Mouse (Mus musculus) cortical plate, adult 2 months (tissue): ENCODE data around the gene Rilp. TPM values are rescaled to one million over a fixed set of nuclear protein-coding genes. Genes with fewer than 3 reads are reported as not detected.

ENCODE experiments used
- H3K27ac ChIP-seq: fragments of 200-500 bp; 2 replicates; pipeline ENCODE4 v1.5.1; 2012; ENCODE audit warnings: low read length, control low read depth, inconsistent platforms; ENCODE audit not compliant: insufficient read depth
- H3K4me1 ChIP-seq: fragments of 200-500 bp; 2 replicates; pipeline ENCODE4 v1.6.1; 2011; ENCODE audit warnings: low read length; ENCODE audit not compliant: control insufficient read depth, insufficient read depth
- H3K4me3 ChIP-seq: fragments of 200-500 bp; 2 replicates; pipeline ENCODE4 v1.5.1; 2011; ENCODE audit warnings: mild to moderate bottlenecking, low read length, control low read depth; ENCODE audit not compliant: insufficient read depth
- CTCF ChIP-seq: fragments of 200-500 bp; IDR thresholded peaks from 2 replicates; pipeline ENCODE4 v1.5.1; 2011; ENCODE audit warnings: mild to moderate bottlenecking, control low read depth, low read length; ENCODE audit not compliant: insufficient read depth; ENCODE audit errors: extremely low read depth
- POLR2A ChIP-seq: fragments of 200-500 bp; IDR thresholded peaks from 2 replicates; pipeline ENCODE4 v1.6.1; 2011; ENCODE audit warnings: mild to moderate bottlenecking, low read length, control low read depth; ENCODE audit not compliant: insufficient read depth; ENCODE audit errors: extremely low read depth
- polyA plus RNA-seq: library from polyadenylated mRNA; depleted of rRNA; stranded (reverse); fragments of >200 nt; gene quantifications from 2 replicates; pipeline ENCODE4 v1.2.3, GENCODE M21; 2012

The Rilp gene
- polyA plus RNA-seq, 1 experiment, result 2.8 TPM

DNA sequence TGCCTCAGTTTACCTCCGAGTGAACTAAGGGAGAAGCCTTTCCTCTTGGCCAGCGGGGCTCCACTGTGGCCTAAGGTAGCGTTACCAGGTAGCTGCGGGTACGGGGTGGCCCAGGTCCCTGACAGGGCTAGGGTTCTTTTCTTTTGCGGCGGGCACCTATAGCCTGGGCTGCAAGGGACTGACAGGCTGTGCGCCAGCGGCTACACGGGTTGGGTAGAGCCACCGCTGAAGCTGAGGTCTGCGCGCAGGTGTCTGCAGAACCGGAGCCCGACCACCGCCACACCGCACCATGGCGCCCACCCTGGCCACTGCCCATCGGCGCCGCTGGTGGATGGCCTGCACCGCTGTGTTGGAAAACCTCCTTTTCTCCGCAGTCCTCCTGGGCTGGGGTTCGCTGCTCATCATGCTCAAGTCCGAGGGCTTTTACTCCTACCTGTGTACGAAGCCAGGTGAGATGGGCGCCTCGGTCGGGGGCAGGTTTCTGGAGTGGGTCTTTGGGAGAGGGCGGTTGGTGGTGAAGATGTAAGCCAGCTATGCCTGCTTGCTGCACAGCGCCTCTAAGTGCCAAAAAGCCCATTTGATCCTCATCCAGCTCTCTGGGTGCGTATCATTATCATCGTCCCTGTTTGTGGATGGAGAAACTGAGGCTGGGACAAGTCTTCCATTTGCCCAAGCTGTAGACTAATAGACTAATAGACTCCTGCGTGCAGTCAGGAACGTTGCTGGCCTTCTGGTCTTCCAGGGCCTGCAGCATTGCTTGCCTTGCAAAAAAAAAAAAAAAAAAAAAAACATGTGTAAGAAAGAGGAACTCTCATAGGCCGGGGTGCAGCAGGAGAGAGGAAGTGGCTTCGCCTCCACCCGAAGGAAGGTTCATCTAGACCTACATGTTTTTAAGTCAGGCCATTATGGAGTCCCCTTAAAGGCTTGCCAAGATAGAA is 22.7 kb downstream of the Rilp start:
- Histone ChIP-seq H3K4me1 (peaks cover 7% of the 10 kb centered on the region), H3K27ac (peak overlapping the region; percentile 91), H3K4me3 (peak overlapping the region; percentile 75)
- TF ChIP-seq CTCF (no peak), POLR2A (peak; percentile 68)

DNA sequence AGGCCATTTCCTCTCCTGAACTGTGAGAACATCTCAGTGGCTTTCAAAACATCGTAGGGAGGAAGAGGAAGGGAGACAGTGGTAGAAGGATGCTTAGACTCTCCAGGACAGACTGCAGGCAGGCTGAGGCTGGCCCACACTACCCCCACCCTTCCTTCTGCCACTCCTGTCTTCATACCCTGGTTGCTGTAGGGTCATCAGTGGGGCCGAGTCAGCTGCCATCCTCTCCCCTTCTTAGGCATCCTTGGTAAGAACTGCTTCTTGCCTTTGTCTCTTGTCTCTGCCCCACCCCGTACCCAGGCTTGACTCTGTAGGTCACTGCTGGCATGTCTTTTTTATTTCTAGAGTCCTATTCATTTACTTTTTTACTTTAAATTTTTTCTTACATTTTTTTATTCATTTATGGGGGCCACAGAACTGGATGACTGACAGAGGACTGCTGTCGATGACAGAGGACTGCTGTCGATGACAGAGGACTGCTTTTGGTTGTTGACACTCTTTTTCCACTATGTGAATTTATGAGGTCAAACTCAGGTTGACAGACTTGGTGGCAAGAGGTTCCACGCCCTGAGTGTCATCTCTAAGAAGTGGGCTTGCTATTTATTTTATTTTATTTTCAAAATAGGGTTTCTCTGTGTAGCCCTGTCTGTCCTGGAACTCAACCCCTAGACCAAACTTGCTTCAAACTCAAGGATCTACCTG is 23.6 kb downstream of the Rilp start:
- H3K27ac ChIP-seq, result peak overlapping the region; percentile 72
- H3K4me3 ChIP-seq, result peak overlapping the region; percentile 75
- H3K4me1 ChIP-seq, result peaks cover 11% of the 10 kb centered on the region
- TF ChIP-seq CTCF (no peak), POLR2A (no peak)

- no peak overlapping the region for H3K4me3 ChIP-seq
- peaks cover 11% of the 10 kb centered on the region for H3K4me1 ChIP-seq
- H3K27ac ChIP-seq, result no peak overlapping the region
- TF ChIP-seq POLR2A, result no peak
- TF ChIP-seq CTCF, result no peak
Observed at GRCm38 (mm10) chr11:75534286-75535033, 24.6 kb downstream of the Rilp start.

DNA sequence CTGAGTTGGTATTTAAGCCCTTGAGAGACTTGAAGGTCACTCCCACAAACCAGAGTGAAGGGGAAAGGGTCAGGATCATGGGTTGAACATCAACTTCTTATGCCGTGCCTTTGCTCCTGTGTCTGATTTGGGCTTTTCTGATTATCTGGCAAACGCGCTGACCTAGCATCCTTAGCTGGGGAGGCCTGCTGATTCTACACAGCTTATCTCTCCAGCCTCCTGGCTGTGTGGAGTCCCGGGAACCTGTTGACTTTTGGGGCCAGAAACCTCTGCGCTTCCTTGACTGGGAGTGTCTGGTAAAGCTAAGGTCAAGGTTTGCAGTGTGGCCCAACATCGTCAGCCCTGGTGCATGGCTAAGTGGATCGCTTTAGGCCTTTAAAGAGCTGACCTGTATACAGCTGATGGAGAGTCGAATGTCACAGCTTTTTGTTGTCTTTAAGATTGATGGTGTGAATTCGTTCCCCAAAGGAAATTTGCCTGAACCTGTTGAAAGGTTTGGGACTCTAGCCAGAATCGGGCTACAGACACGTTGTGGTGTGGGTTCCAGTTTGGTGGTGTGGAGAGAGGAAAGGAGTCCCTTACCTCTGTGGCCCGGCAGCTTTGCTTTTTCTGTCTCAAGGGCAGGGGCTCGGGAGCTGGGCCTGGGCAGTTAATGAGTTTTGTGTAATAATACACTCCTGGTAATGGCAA is 25.4 kb downstream of the Rilp start:
- Histone ChIP-seq H3K4me1 (peaks cover 11% of the 10 kb centered on the region), H3K4me3 (no peak overlapping the region), H3K27ac (no peak overlapping the region)
- TF ChIP-seq CTCF (no peak), POLR2A (no peak)

DNA sequence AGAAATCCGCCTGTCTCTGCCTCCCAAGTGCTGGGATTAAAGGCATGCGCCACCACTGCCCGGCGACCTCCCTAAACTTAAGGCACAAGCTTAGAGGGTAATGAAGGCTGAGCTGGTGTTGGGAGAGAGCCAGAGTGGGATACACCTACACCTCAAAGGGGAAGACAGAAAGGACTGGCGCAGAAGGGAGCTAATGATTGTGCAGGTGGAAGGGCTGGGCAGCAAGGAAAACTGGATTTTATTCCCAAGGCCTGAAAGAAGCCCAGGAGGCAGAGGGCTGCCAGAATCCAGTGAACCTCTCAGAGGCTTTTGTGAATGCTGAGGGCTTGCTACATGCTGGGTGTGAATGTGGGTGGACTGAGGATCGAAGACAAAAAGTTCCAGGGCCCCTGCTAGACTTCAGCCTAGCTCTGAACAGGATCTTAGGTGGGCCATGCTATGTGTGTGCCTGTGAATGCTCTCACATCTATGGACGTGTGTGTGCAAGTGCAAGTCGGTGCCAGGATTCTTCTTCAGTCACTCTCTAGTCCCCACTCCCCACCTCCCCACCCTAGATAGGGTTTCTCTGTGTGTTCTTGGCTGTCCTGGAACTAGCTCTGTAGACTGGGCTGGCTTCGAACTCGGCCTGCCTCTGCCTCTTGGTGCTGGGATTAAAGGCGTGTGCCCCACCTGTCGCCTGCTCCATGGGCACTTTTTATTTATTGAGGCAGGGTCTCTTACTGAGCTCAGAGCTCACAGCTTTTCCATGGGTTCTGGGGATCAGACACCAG is 26.5 kb downstream of the Rilp start:
- H3K4me3 ChIP-seq, result no peak overlapping the region
- TF ChIP-seq CTCF (no peak), POLR2A (no peak)
- H3K4me1 ChIP-seq, result peaks cover 14% of the 10 kb centered on the region
- no peak overlapping the region for H3K27ac ChIP-seq

DNA sequence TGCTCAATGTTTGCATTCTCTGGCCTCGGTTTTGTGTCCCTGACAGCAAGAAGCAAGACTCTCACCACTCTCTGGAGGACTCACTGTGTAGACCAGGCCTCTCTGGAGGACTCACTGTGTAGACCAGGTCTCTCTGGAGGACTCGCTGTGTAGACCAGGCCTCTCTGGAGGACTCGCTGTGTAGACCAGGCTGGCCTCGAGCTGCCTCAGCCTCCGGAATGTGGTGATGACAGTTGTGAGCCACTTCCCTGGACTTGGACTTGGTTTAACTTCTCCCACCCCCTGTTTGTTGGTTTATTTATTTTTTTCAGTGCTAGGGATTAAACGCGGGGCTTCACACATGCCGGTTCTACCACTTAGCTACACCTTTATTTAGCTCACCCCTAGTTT is 27.1 kb downstream of the Rilp start:
- Histone ChIP-seq H3K4me1 (peaks cover 14% of the 10 kb centered on the region), H3K27ac (peak overlapping the region; percentile 95), H3K4me3 (no peak overlapping the region)
- TF ChIP-seq POLR2A (no peak), CTCF (no peak)

GRCm38 (mm10) chr11:75537491-75538183 is 27.7 kb downstream of the Rilp start:
- no peak for TF ChIP-seq POLR2A
- TF ChIP-seq CTCF, result no peak
- no peak overlapping the region for H3K4me3 ChIP-seq
- H3K27ac ChIP-seq, result peak overlapping the region; percentile 95
- H3K4me1 ChIP-seq, result peaks cover 14% of the 10 kb centered on the region
